Mouse (Mus musculus): Measurements from ENCODE around the gene Cux1. TPM values are rescaled to one million over a fixed set of nuclear protein-coding genes. Genes with fewer than 3 reads are reported as not detected.

The Cux1 gene
- 24.7 and 28.4 TPM in 2 replicates for polyA plus RNA-seq (2012; rRNA removed)

DNA sequence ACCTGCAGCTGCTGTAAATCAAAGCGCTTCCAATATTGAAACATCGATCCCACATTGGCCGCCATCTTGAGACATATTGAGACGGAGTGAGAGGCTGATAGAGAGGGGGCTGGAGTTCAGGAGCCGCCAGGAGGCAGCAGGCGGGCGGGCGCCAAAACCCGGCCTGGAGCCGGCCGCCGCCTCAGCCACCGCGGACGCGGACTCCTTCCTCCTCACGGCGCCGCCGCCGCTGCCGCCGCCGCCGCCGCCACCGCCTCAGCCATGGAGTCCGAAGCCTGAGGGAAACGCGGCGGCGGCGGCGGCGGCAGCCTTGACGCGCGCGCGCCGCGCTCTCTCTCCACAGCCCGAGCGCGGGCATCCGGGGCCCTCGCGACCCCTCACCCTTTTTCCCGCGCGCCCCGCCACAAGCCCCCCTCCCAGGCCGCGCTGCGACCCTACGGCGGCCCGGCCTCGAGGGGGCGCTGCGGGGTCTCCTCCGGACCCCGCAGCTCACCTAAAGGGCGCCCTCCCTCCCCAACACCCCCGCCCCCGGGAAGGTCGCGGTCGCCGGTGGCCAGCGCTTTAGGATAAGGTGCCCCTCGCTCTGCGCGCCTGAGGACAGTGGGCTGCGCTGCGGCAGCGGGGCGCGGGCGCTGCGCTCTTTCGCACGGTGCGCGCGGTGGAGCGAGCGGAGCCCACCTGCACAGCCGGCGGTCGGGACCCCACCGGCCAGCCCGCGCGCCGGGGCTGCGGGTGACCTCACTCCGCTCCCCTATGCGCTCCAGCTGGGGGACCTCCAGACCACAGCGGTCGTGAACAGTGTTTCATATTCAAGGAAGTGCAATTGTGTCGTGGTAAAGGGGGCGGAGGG is at the start of gene Cux1:
Cux1 (minus strand) TSS at position 315 of the 850 bp plus-strand sequence.
- Histone ChIP-seq H3K36me3 (ENCODE audit: control insufficient read depth, insufficient read depth, low read length) (no peaks in the 10 kb centered on the region), H3K4me3 (ENCODE audit: extremely low read depth, insufficient read depth, insufficient read length) (peak within 1 kb of the TSS; percentile 100), H3K27me3 (ENCODE audit: control insufficient read depth, insufficient read depth, low read length) (0 out of 2 replicates have a peak, but pooled peaks cover 3% of the 10 kb centered on the region), H3K27ac (ENCODE audit: insufficient read depth, low read length) (peak within 1 kb of the TSS; percentile 83), H3K4me1 (ENCODE audit: control insufficient read depth, insufficient read depth, insufficient read length) (peaks cover 8% of the 10 kb centered on the region)
- TF ChIP-seq CTCF (IDR thresholded peaks at IDR 0.05; ENCODE audit: extremely low read depth, insufficient read depth, insufficient read length, insufficient replicate concordance) (peak; percentile 13; the same call in 1 of the 2 replicates), POLR2A (IDR thresholded peaks at IDR 0.05; ENCODE audit: low read depth, low read length) (no peak)
- DNase-seq (ENCODE audit: low read depth in 1 of 2, low spot score in 2 of 2), result peak; percentile 70 to 85
- under 1% methylated on average over 64 of the region's 103 CpGs for WGBS

DNA sequence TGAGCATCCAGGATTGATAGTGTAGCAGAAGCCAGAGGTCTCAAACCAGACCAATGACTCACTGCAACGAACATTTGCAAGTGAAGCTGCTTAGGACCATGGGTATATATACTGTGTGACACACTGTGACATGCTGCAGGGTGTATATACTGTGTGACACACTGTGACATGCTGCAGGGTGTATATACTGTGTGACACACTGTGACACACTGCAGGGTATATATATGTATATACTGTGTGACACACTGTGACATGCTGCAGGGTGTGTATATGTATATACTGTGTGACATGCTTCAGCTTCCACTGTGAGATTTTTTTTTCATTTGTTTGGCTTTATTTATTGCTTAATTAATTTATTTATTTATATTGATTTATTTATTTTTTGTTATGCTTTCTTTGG is 45.1 kb upstream of the Cux1 start:
- H3K27me3 ChIP-seq (ENCODE audit: control insufficient read depth, insufficient read depth, low read length), result no peaks in the 10 kb centered on the region
- no peak overlapping the region for H3K4me3 ChIP-seq (ENCODE audit: extremely low read depth, insufficient read depth, insufficient read length)
- TF ChIP-seq POLR2A (IDR thresholded peaks at IDR 0.05; ENCODE audit: low read depth, low read length), result no peak
- TF ChIP-seq CTCF (IDR thresholded peaks at IDR 0.05; ENCODE audit: extremely low read depth, insufficient read depth, insufficient read length, insufficient replicate concordance), result no peak
- no peaks in the 10 kb centered on the region for H3K4me1 ChIP-seq (ENCODE audit: control insufficient read depth, insufficient read depth, insufficient read length)
- H3K27ac ChIP-seq (ENCODE audit: insufficient read depth, low read length), result no peak overlapping the region
- no peak for DNase-seq (ENCODE audit: low read depth in 1 of 2, low spot score in 2 of 2)
- 79% methylated on average over 1 of the region's 1 CpGs for WGBS
- no peaks in the 10 kb centered on the region for H3K36me3 ChIP-seq (ENCODE audit: control insufficient read depth, insufficient read depth, low read length)

DNA sequence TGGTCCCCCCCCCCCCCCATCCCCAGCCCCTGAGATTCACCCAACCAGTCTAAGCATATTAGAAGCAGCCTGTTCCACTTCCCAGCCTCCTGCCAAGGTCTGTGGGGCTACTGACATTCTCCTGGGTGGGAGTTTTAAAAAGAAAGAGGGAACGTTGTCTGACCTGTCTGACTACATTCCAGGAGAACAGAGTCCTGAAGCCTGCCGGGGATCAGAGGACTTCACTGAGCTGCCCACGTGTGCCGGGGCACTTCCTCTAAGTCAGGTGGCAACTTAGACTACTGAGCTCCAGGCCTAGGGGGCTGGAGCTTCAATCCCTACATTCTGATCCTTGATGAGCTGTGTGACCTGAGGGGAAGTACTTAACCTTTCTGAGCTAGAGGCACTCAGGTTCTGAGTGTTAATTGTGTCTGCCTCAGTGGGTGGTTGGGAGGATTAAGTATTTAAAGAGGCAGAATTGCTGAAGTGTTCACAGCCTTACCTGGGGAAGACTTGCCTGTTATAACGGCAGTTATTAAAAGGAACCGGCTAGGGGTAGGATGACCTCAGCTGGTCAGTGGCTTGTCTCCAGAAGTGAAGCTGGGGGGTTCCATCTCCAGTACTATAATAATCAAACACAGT is 41.6 kb upstream of the Cux1 start:
- DNase-seq (ENCODE audit: low read depth in 1 of 2, low spot score in 2 of 2), result no peak
- H3K27me3 ChIP-seq (ENCODE audit: control insufficient read depth, insufficient read depth, low read length), result no peaks in the 10 kb centered on the region
- H3K36me3 ChIP-seq (ENCODE audit: control insufficient read depth, insufficient read depth, low read length), result no peaks in the 10 kb centered on the region
- no peak overlapping the region for H3K27ac ChIP-seq (ENCODE audit: insufficient read depth, low read length)
- 74% methylated on average over 6 of the region's 6 CpGs for WGBS
- no peak overlapping the region for H3K4me3 ChIP-seq (ENCODE audit: extremely low read depth, insufficient read depth, insufficient read length)
- no peak for TF ChIP-seq POLR2A (IDR thresholded peaks at IDR 0.05; ENCODE audit: low read depth, low read length)
- H3K4me1 ChIP-seq (ENCODE audit: control insufficient read depth, insufficient read depth, insufficient read length), result no peaks in the 10 kb centered on the region; the same call in 1 of the 2 replicates

DNA sequence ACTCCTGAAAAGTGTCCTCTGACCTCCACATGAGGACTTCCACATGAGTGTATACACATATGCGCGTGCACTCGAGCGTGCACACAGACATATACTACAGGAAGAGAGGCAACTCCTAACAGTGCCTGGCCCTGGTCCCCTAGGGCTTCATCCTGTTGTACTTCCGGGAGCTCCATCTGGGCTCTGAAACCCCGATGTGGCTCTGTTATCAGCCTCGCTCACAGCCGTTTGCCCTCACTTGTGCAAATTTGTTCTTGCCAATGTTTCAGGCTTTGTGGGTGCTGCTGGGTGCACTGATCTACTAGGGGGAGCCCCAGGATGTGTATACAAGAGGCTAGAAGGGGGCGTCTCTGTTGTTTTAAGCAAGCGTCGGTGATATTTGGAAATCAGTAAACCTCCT is 37.9 kb upstream of the Cux1 start:
- WGBS, result 35% methylated on average over 11 of the region's 11 CpGs
- Histone ChIP-seq H3K27me3 (ENCODE audit: control insufficient read depth, insufficient read depth, low read length) (no peaks in the 10 kb centered on the region), H3K4me3 (ENCODE audit: extremely low read depth, insufficient read depth, insufficient read length) (no peak overlapping the region), H3K36me3 (ENCODE audit: control insufficient read depth, insufficient read depth, low read length) (no peaks in the 10 kb centered on the region), H3K4me1 (ENCODE audit: control insufficient read depth, insufficient read depth, insufficient read length) (no peaks in the 10 kb centered on the region; the same call in 1 of the 2 replicates), H3K27ac (ENCODE audit: insufficient read depth, low read length) (no peak overlapping the region)
- TF ChIP-seq POLR2A (IDR thresholded peaks at IDR 0.05; ENCODE audit: low read depth, low read length) (no peak), CTCF (IDR thresholded peaks at IDR 0.05; ENCODE audit: extremely low read depth, insufficient read depth, insufficient read length, insufficient replicate concordance) (no peak)
- no peak for DNase-seq (ENCODE audit: low read depth in 1 of 2, low spot score in 2 of 2)

DNA sequence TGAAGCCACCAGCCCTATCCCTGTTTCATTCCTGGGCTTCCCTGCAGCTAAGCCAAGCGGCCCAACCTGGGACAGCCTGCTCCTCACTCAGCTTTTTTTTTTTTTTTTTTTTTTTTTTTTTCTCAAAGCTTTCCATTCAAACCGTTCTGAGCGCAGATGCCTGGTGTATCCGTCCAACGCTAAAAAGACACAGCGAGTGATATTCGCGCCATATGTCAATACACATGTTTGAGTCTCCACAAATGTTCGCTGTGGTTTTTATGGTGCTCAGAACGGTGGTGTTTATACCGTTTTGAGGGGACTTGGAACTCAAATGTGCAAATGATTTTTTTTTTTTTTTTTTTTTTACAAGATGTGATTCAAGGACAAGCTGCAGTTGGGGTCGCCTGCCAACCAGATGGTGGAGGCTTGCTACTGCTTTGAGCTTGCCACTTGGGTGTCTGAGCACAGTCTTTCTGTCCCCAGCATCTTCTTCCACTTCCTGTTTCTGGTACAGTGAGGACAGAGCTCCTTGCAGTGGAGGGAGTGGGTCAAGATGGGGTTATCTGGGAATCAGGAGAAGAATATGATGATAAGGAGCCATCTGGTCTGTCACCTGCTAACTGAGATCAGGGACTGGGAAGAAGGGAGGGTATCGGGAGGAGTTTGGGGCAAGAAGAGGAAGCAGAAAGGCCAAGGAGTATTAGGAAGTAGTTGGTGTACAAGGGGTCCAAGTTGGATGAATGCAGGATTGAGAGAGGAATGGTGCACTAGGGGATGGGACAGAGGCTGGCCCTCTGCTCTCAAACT is 36.1 kb upstream of the Cux1 start:
- no peak for DNase-seq (ENCODE audit: low read depth in 1 of 2, low spot score in 2 of 2)
- Histone ChIP-seq H3K27ac (ENCODE audit: insufficient read depth, low read length) (no peak overlapping the region), H3K36me3 (ENCODE audit: control insufficient read depth, insufficient read depth, low read length) (no peaks in the 10 kb centered on the region), H3K4me3 (ENCODE audit: extremely low read depth, insufficient read depth, insufficient read length) (no peak overlapping the region), H3K4me1 (ENCODE audit: control insufficient read depth, insufficient read depth, insufficient read length) (no peaks in the 10 kb centered on the region; the same call in 1 of the 2 replicates), H3K27me3 (ENCODE audit: control insufficient read depth, insufficient read depth, low read length) (no peaks in the 10 kb centered on the region)
- WGBS, result 69% methylated on average over 13 of the region's 13 CpGs
- TF ChIP-seq CTCF (IDR thresholded peaks at IDR 0.05; ENCODE audit: extremely low read depth, insufficient read depth, insufficient read length, insufficient replicate concordance) (no peak), POLR2A (IDR thresholded peaks at IDR 0.05; ENCODE audit: low read depth, low read length) (no peak)

DNA sequence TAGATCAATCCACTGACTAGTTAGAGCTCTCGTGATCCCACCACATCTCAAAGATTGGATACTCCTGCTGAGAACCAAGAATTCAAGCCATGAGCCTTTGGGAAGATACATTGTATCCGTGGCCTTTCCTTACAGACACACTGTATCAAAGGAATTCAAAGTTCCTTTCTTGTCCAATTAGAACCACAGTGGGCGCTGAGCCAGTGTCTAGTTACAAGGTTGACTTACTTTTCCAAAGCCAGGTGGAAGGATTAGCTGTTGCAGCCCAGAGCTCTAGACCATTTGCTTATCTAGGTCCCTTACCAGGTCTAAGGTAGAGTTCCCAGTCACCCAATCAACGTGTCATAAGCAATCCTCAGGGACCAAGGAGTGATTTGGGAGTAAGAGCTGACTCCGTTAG is 33.2 kb upstream of the Cux1 start:
- no peak for DNase-seq (ENCODE audit: low read depth in 1 of 2, low spot score in 2 of 2)
- H3K36me3 ChIP-seq (ENCODE audit: control insufficient read depth, insufficient read depth, low read length), result no peaks in the 10 kb centered on the region
- 90% methylated on average over 5 of the region's 5 CpGs for WGBS
- H3K27ac ChIP-seq (ENCODE audit: insufficient read depth, low read length), result no peak overlapping the region
- H3K27me3 ChIP-seq (ENCODE audit: control insufficient read depth, insufficient read depth, low read length), result no peaks in the 10 kb centered on the region
- H3K4me1 ChIP-seq (ENCODE audit: control insufficient read depth, insufficient read depth, insufficient read length), result no peaks in the 10 kb centered on the region; the same call in 1 of the 2 replicates
- TF ChIP-seq CTCF (IDR thresholded peaks at IDR 0.05; ENCODE audit: extremely low read depth, insufficient read depth, insufficient read length, insufficient replicate concordance) (no peak), POLR2A (IDR thresholded peaks at IDR 0.05; ENCODE audit: low read depth, low read length) (no peak)
- no peak overlapping the region for H3K4me3 ChIP-seq (ENCODE audit: extremely low read depth, insufficient read depth, insufficient read length)
